Mouse (Mus musculus) intestine, embryonic 15.5 days (tissue): ENCODE measurements at regions not wholly inside any gene's neighbourhood (a gene's known extent, or its start where the extent isn't known, plus 50 kb on each side); places are given as distances from the start of the nearest gene placed in this dataset.

ENCODE experiments used
- ATAC-seq: fragments of 200-750 bp; cut with Nextera tagmentation; 2 replicates; pipeline ENCODE4 v1.8.0; 2017; ENCODE audit warnings: moderate TSS enrichment, moderate library complexity
- H3K27ac ChIP-seq: fragments of 300-500 bp; sonication (generic); 2 replicates; pipeline ENCODE4 v1.5.1; 2015; ENCODE audit warnings: mild to moderate bottlenecking, inconsistent platforms
- H3K27me3 ChIP-seq: fragments of 300-500 bp; sonication (generic); replicated peaks from 2 replicates; pipeline ENCODE4 v1.6.1; 2015; ENCODE audit warnings: inconsistent platforms
- H3K36me3 ChIP-seq: fragments of 300-500 bp; sonication (generic); 2 replicates; pipeline ENCODE4 v1.6.1; 2015; ENCODE audit warnings: inconsistent platforms
- H3K4me1 ChIP-seq: fragments of 300-500 bp; sonication (generic); replicated peaks from 2 replicates; pipeline ENCODE4 v1.6.1; 2015; ENCODE audit warnings: inconsistent platforms
- H3K4me2 ChIP-seq: fragments of 300-500 bp; sonication (generic); replicated peaks from 2 replicates; pipeline ENCODE4 v1.6.1; 2015; ENCODE audit warnings: mild to moderate bottlenecking, inconsistent platforms
- H3K4me3 ChIP-seq: fragments of 300-500 bp; sonication (generic); replicated peaks from 2 replicates; pipeline ENCODE4 v1.5.1; 2015; ENCODE audit warnings: inconsistent platforms
- H3K9ac ChIP-seq: fragments of 300-500 bp; sonication (generic); 2 replicates; pipeline ENCODE4 v1.6.1; 2015; ENCODE audit warnings: inconsistent platforms
- H3K9me3 ChIP-seq: fragments of 300-500 bp; sonication (generic); 2 replicates; pipeline ENCODE4 v1.6.1; 2016; ENCODE audit warnings: inconsistent platforms
- WGBS: fragments of 180-500 bp; shearing (Covaris S2); methylation state at CpG from one replicate; pipeline ENCODE4 v1.1.7; 2015; 5-methylcytosine and 5-hydroxymethylcytosine counted together

DNA sequence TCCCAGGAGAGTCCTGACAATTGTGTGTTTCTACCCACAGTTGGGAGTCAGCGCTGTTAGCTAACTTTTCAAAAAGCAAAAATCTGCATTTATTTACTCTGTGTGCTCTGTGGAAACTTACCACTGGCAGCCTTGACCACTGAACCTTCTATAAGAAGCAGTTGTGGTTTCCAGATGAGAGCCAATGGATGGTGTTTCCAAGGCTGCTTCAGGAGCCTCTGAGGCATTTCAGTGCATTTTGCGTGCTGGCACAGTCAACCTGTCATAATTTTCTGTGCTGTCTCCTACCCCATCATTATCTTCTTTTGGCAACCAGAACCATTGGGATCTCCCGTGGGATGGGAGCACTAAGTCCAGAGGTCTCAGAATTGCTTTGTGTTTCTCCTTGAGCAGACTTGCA lies 60.3 kb downstream of the 4930544G11Rik start:
- Histone ChIP-seq H3K27me3 (no peaks in the 10 kb centered on the region), H3K9ac (no peak overlapping the region), H3K4me3 (no peak overlapping the region), H3K36me3 (no peaks in the 10 kb centered on the region), H3K4me1 (no peaks in the 10 kb centered on the region), H3K27ac (no peak overlapping the region), H3K4me2 (no peak overlapping the region), H3K9me3 (no peaks in the 10 kb centered on the region)
- WGBS, result 82% methylated on average over 3 of the region's 3 CpGs
- ATAC-seq, result no peak

DNA sequence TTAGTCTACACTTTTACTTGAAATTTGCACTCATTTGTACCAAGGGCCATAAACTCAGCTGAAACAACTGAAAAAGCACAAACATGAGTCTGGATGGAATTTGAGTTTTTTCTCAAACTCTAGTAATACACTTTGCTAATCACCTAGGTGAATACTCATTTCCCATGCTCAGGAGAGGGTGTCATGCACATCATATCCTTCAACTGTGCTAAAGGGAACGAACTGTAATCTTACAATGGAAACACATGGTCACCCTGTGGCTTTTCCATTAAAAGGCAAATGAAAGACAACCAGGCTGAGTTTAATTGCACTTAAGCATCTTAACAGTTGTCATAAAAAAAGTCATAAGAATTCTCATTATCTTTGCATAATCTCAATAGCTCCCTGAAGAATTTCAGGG lies 71.1 kb downstream of the 4930544G11Rik start:
- Histone ChIP-seq H3K4me3 (no peak overlapping the region), H3K9me3 (no peaks in the 10 kb centered on the region), H3K36me3 (no peaks in the 10 kb centered on the region), H3K27ac (no peak overlapping the region), H3K4me1 (no peaks in the 10 kb centered on the region), H3K27me3 (no peaks in the 10 kb centered on the region), H3K9ac (no peak overlapping the region), H3K4me2 (no peak overlapping the region)
- no peak for ATAC-seq
- WGBS, result 79% methylated on average over 1 of the region's 1 CpGs

DNA sequence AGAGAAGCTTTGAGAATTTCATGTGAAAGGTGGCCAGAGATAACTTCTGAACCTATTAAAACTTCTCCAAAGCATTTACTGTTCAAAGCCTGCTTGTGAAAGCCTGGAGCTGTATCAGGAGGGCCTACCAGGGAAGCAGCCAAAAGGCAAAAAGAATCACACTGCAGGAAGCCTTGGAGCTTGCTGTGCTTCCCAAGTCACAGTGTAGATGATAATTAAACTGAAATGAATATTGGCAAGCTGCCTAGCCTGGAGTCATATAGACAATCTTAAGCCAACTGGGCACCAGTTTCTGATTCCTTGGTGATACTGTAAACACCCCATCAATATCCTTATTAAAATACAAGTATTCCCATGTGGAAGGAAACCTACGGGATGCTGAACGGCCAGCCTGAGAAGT lies 84.4 kb downstream of the 4930544G11Rik start:
- Histone ChIP-seq H3K36me3 (no peaks in the 10 kb centered on the region), H3K27ac (no peak overlapping the region), H3K4me3 (no peak overlapping the region), H3K4me1 (no peaks in the 10 kb centered on the region), H3K27me3 (no peaks in the 10 kb centered on the region), H3K9me3 (no peaks in the 10 kb centered on the region), H3K4me2 (no peak overlapping the region), H3K9ac (no peak overlapping the region)
- 80% methylated on average over 2 of the region's 2 CpGs for WGBS
- ATAC-seq, result no peak

DNA sequence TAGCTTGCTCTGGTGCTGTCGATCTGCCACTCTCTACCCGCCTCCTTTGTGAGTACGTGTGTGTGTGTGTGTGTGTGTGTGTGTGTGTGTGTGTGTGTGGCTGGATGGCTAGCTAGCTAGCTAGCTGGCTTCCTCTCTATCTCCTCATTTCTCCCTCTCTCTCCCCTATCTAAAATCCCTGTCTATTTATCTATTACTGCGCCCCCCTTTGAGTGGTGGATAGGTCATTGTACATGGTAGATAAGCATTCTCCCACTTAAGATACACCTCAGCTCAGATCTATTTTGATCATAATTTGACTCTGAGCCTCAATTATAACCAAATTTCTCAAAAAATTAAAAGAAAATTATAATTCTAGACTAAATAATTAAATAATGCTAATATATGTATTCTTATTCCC lies 99.4 kb downstream of the 4930544G11Rik start:
- H3K27me3 ChIP-seq, result no peaks in the 10 kb centered on the region
- no peak overlapping the region for H3K4me3 ChIP-seq
- 77% methylated on average over 4 of the region's 4 CpGs for WGBS
- no peak overlapping the region for H3K27ac ChIP-seq
- no peaks in the 10 kb centered on the region for H3K4me1 ChIP-seq
- no peaks in the 10 kb centered on the region for H3K9me3 ChIP-seq
- H3K9ac ChIP-seq, result no peak overlapping the region
- ATAC-seq, result no peak
- no peaks in the 10 kb centered on the region for H3K36me3 ChIP-seq
- H3K4me2 ChIP-seq, result no peak overlapping the region

DNA sequence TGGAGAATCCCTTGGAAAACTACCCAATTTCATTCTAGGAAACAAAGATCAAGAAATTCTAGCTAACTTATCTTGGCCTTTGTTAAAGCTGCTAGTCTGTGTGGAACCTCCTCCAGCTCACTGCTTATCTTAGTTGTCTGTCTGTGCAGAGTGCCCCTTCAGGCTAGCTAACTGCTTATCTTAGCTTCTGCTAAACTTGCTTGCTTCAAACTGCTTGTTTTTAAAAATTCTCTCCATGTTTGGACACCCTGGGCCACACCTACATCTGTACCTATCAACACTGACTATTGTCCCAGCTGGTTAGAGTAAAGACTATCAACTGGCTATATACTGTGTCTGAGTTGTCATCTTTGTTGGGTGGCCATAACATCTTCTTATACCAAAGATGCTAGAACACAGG lies 100.0 kb downstream of the 4930544G11Rik start:
- H3K4me2 ChIP-seq, result no peak overlapping the region
- no peaks in the 10 kb centered on the region for H3K27me3 ChIP-seq
- H3K9ac ChIP-seq, result no peak overlapping the region
- ATAC-seq, result no peak; the same call in 1 of the 2 replicates
- no peaks in the 10 kb centered on the region for H3K9me3 ChIP-seq
- H3K4me1 ChIP-seq, result no peaks in the 10 kb centered on the region
- H3K36me3 ChIP-seq, result no peaks in the 10 kb centered on the region
- H3K4me3 ChIP-seq, result no peak overlapping the region
- no peak overlapping the region for H3K27ac ChIP-seq

DNA sequence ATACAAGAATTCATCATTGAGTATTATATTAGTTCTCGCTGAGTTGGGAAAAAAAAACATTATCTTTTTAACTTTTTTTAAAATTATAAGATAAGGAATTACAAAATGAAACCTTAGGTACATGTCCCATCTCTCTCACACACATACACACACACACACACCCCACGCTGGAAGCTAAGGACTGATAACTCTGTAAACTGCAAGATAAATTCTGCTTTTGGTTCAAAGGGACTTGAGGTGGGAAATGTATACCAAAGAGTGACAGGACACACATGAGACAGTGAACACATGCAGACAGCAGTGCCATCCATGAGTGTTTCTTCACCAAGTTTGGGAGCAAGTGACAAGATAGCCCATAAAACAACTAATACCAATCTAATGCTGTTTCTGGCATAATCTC lies 100.8 kb downstream of the 4930544G11Rik start:
- WGBS, result 72% methylated on average over 2 of the region's 2 CpGs
- H3K27me3 ChIP-seq, result no peaks in the 10 kb centered on the region
- H3K36me3 ChIP-seq, result no peaks in the 10 kb centered on the region
- H3K27ac ChIP-seq, result no peak overlapping the region
- H3K4me3 ChIP-seq, result no peak overlapping the region
- H3K9ac ChIP-seq, result no peak overlapping the region
- no peaks in the 10 kb centered on the region for H3K4me1 ChIP-seq
- no peaks in the 10 kb centered on the region for H3K9me3 ChIP-seq
- no peak overlapping the region for H3K4me2 ChIP-seq
- ATAC-seq, result no peak

DNA sequence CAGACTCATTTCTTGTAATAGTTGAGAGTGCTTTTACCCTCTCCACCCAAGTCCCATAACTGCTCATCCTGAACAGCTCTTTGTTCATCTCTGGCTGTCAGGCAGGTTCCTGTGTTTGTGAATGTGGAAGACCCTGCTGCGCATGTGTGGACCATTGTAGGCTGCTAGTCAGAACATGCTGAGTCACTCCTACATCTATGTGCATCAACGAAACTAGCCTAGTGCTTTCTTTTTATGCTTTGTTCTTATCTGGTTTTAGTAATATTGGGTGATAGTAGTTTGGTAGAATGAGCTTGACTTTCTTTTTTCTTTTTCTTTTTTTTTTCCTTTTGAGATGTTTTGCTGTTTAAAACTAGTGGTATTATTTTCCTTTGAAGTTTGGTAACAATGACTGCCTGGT lies 116.5 kb downstream of the 4930544G11Rik start:
- no peaks in the 10 kb centered on the region for H3K36me3 ChIP-seq
- WGBS, result 79% methylated on average over 2 of the region's 2 CpGs

DNA sequence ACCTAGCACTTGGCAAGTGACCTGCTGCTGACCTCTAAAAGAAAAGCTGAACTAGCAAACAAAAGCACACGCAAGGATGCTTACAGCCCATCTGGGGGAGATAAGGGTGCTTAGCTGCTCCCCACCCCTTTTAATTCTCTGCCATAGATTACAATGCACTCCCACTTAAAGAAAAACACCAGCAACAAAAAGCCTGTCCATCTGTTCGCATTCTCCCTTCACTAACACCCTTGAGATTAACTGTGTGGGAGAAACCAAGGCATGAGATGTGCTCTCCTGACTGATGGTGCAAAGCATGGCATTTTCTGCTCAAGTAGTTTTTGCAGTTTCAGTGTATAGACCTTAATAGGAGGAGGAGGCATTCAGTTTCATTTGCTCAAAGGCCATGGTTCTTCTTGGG lies 125.0 kb downstream of the 4930544G11Rik start:
- Histone ChIP-seq H3K9ac (no peak overlapping the region), H3K4me1 (no peaks in the 10 kb centered on the region), H3K27me3 (no peaks in the 10 kb centered on the region), H3K9me3 (no peaks in the 10 kb centered on the region), H3K27ac (no peak overlapping the region), H3K4me2 (no peak overlapping the region), H3K36me3 (no peaks in the 10 kb centered on the region), H3K4me3 (no peak overlapping the region)
- 43% methylated on average over 2 of the region's 2 CpGs for WGBS
- ATAC-seq, result no peak

More for the DNA sequence above, 116.5 kb downstream of the 4930544G11Rik start:
- H3K4me3 ChIP-seq, result no peak overlapping the region
- no peak overlapping the region for H3K9ac ChIP-seq
- no peak overlapping the region for H3K4me2 ChIP-seq
- H3K27me3 ChIP-seq, result no peaks in the 10 kb centered on the region
- no peak for ATAC-seq
- no peaks in the 10 kb centered on the region for H3K9me3 ChIP-seq
- no peaks in the 10 kb centered on the region for H3K4me1 ChIP-seq
- H3K27ac ChIP-seq, result no peak overlapping the region

DNA sequence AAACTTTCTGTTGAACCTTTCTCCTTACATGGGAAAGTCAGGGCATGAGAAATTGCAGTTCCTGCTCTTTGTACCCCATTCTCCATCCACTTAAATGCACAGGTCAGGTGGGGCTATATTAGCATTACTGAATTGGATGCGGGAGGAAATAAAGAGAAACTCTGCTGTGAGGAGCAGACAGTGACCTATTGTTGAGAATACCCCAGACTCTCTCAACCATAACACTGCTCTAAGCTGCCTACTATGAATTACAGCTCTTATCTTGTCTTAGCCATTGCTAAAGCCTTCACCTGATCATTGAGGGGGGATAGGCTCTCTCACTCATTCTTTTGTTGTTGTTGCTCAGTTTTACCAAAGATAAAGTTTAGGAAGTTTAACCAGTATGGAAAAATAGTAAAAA lies 126.4 kb downstream of the 4930544G11Rik start:
- no peak for ATAC-seq
- Histone ChIP-seq H3K27me3 (no peaks in the 10 kb centered on the region), H3K9me3 (no peaks in the 10 kb centered on the region), H3K36me3 (no peaks in the 10 kb centered on the region), H3K4me3 (no peak overlapping the region), H3K4me1 (no peaks in the 10 kb centered on the region), H3K9ac (no peak overlapping the region), H3K4me2 (no peak overlapping the region), H3K27ac (no peak overlapping the region)
- 76% methylated on average over 1 of the region's 1 CpGs for WGBS

DNA sequence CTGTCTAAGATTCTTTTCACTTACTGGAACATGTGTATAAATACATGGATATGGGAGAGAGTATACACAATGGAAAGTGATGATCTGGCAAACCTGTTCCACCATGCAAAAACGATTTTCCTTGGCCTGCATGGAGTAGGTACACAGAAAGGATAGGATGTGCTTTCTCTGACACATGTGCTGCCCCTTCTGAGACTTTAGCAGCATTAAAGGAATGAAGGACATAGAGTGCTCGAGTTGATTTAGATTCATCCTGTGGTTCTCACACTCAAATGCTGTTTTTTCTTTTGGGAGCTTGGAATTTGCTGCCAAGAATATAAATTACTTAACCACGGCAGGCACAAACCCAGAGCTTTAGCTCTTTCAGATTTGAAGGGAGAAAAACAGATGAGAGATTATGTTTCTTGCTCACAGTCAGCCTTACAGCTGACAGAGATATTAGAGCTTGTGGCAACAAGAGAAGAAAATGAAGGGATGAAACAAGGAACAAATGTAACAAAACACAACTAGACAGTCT lies 149.2 kb downstream of the 4930544G11Rik start:
- no peak overlapping the region for H3K4me3 ChIP-seq
- no peak overlapping the region for H3K27ac ChIP-seq
- H3K4me2 ChIP-seq, result no peak overlapping the region
- H3K27me3 ChIP-seq, result no peaks in the 10 kb centered on the region
- no peaks in the 10 kb centered on the region for H3K4me1 ChIP-seq
- 39% methylated on average over 3 of the region's 3 CpGs for WGBS
- H3K9me3 ChIP-seq, result no peaks in the 10 kb centered on the region
- no peaks in the 10 kb centered on the region for H3K36me3 ChIP-seq
- no peak for ATAC-seq
- no peak overlapping the region for H3K9ac ChIP-seq

DNA sequence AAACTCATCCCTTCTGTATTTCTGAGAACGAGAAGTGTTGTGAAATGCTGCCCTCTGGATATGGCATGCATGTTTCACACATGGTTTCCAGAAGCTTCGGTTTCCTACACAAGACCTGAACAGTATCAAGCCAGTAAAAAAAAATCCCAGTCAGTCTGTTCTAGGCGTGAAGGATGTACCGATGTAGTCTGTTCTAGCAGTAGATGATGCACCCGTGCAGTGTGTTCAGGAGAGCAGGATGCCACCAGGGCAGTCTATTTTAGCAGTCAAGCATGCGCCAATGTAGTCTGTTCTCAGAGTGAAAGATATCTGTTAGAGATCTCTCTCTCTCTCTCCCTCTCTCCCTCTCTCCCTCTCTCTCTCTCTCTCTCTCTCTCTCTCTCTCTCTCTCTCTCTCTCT lies 162.0 kb downstream of the 4930544G11Rik start:
- ATAC-seq, result no peak
- H3K9ac ChIP-seq, result no peak overlapping the region

DNA sequence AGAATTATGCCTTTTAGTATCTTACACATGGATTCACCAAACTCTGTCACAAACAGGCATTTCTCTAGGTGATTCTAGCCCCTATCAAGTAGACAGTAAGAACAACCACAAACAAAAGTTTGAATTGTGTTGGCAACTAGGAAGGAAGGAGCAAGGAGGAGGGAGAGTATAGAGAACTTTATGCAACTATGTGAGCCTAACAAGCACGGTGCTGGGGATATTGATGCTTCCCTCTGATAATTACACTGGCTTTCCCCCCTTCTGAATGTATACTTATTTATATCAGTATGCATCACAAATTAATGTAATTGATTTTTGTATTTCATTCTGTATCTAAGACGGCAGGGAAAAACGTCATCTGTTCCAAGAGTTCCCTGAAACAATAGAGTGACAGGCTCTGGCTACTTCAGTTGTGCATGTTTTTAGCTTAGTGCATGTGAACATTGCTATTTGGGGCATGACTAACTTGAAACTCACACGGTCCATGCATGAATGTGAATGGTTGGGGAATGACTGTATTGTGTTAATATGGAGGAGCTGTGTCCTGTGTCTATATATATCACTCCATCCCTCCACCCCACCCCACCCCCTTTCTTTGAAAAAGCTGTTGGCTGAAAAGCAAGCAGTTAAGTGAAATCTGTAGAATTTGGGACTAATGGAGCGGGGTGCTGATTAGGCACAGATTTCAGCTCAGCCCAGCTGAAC lies 169.2 kb downstream of the 4930544G11Rik start:
- H3K4me3 ChIP-seq, result no peak overlapping the region
- H3K4me2 ChIP-seq, result no peak overlapping the region
- no peak for ATAC-seq
- no peaks in the 10 kb centered on the region for H3K4me1 ChIP-seq
- 86% methylated on average over 5 of the region's 5 CpGs for WGBS
- H3K9me3 ChIP-seq, result no peaks in the 10 kb centered on the region
- H3K36me3 ChIP-seq, result no peaks in the 10 kb centered on the region
- no peaks in the 10 kb centered on the region for H3K27me3 ChIP-seq
- H3K27ac ChIP-seq, result no peak overlapping the region
- H3K9ac ChIP-seq, result no peak overlapping the region

More for the DNA sequence above, 162.0 kb downstream of the 4930544G11Rik start:
- Histone ChIP-seq H3K4me3 (no peak overlapping the region), H3K36me3 (no peaks in the 10 kb centered on the region), H3K9me3 (no peaks in the 10 kb centered on the region), H3K27ac (no peak overlapping the region), H3K4me2 (no peak overlapping the region), H3K27me3 (no peaks in the 10 kb centered on the region), H3K4me1 (no peaks in the 10 kb centered on the region)
- 91% methylated on average over 6 of the region's 6 CpGs for WGBS

DNA sequence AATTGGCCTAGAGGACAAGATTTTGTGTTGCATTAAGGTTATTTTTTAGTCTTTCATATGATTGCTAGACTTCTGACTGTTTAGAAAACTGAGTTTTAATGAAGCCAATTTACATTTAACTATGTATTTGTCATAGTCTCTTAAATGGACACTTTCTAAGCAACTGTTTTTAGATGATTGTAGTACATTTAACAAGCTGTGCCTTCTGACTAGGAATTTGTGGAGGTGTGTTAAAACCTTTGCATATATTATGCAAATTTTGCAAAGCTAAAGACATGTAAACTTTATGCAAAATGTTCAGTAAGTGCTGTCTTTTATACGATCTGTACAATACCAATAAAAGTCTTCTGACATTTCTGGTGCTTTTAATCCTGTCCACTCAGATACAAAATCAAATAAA lies 171.9 kb downstream of the 4930544G11Rik start:
- Histone ChIP-seq H3K4me2 (no peak overlapping the region), H3K27ac (no peak overlapping the region), H3K9me3 (no peaks in the 10 kb centered on the region), H3K27me3 (no peaks in the 10 kb centered on the region), H3K9ac (no peak overlapping the region), H3K4me3 (no peak overlapping the region), H3K36me3 (no peaks in the 10 kb centered on the region), H3K4me1 (no peaks in the 10 kb centered on the region)
- WGBS, result 56% methylated on average over 1 of the region's 1 CpGs
- ATAC-seq, result no peak
